Mouse (Mus musculus) E14TG2a.4 (cell line): ENCODE data around the gene Itpr2.

Experiments
- H3K27me3 ChIP-seq: 2 replicates; pipeline ENCODE4 v1.6.1; 2014; ENCODE audit warnings: low read length, control low read depth; ENCODE audit not compliant: insufficient read depth
- H3K36me3 ChIP-seq: 2 replicates; pipeline ENCODE4 v1.6.1; 2014; ENCODE audit warnings: low read length, control low read depth; ENCODE audit not compliant: insufficient read depth
- H3K4me1 ChIP-seq: replicated peaks from 2 replicates; pipeline ENCODE4 v1.6.1; 2014; ENCODE audit warnings: low read depth, low read length, control low read depth
- H3K4me3 ChIP-seq: replicated peaks from 2 replicates; pipeline ENCODE4 v1.5.1; 2014; ENCODE audit warnings: mild to moderate bottlenecking, low read length
- H3K9me3 ChIP-seq: 2 replicates; pipeline ENCODE4 v1.6.1; 2014; ENCODE audit warnings: low read length, control low read depth
- CTCF ChIP-seq: conservative IDR thresholded peaks from 2 replicates; pipeline ENCODE4 v1.5.1; 2014; ENCODE audit warnings: low read length
- NANOG ChIP-seq: IDR thresholded peaks from 2 replicates; pipeline ENCODE4 v1.6.1; 2014; ENCODE audit warnings: borderline replicate concordance, low read length, mixed read lengths
- POU5F1 ChIP-seq: IDR thresholded peaks from 2 replicates; pipeline ENCODE4 v1.6.1; 2014; ENCODE audit warnings: low read length, borderline replicate concordance

Gene Itpr2

DNA sequence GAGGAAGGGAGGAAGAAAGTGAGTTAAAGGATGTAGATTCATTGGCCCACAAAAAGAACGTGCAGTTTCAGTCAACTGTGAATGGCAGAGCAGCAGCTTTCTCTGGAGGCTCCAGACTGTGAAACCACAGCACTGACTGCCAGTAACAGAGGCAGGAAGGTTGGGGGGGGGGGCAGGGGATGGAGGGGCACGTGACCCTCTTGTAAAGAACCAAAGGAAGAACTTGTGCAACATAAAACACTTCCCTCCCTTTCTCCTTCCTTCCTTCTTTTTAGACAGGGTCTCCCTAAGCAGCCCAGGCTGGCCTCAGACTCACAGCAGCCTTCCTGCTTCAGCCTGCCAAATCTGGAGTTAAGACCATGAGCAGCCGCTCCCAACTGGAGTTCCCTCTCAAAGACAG is 104.2 kb downstream of the Itpr2 start:
- TF ChIP-seq NANOG: no peak
- TF ChIP-seq POU5F1: no peak
- no peak for TF ChIP-seq CTCF
- H3K36me3 ChIP-seq: no peaks in the 10 kb centered on the region
- H3K9me3 ChIP-seq: peaks cover 27% of the 10 kb centered on the region
- H3K27me3 ChIP-seq: 0 out of 2 replicates have a peak, but pooled peaks cover 2% of the 10 kb centered on the region
- H3K4me3 ChIP-seq: no peak overlapping the region
- H3K4me1 ChIP-seq: no peaks in the 10 kb centered on the region

GRCm38 (mm10) chr6:146396253-146396652 is 105.8 kb downstream of the Itpr2 start:
- Histone ChIP-seq H3K36me3 (no peaks in the 10 kb centered on the region), H3K9me3 (peaks cover 17% of the 10 kb centered on the region)
- TF ChIP-seq NANOG (no peak), CTCF (no peak), POU5F1 (no peak)

GRCm38 (mm10) chr6:146395616-146396015 is 106.4 kb downstream of the Itpr2 start:
- H3K27me3 ChIP-seq: 0 out of 2 replicates have a peak, but pooled peaks cover 2% of the 10 kb centered on the region
- H3K4me3 ChIP-seq: no peak overlapping the region
- no peaks in the 10 kb centered on the region for H3K36me3 ChIP-seq
- peaks cover 11% of the 10 kb centered on the region for H3K9me3 ChIP-seq
- TF ChIP-seq CTCF: no peak
- H3K4me1 ChIP-seq: peaks cover 5% of the 10 kb centered on the region

More at GRCm38 (mm10) chr6:146396253-146396652, 105.8 kb downstream of the Itpr2 start:
- H3K27me3 ChIP-seq: 0 out of 2 replicates have a peak, but pooled peaks cover 2% of the 10 kb centered on the region
- no peak overlapping the region for H3K4me3 ChIP-seq
- no peaks in the 10 kb centered on the region for H3K4me1 ChIP-seq

DNA sequence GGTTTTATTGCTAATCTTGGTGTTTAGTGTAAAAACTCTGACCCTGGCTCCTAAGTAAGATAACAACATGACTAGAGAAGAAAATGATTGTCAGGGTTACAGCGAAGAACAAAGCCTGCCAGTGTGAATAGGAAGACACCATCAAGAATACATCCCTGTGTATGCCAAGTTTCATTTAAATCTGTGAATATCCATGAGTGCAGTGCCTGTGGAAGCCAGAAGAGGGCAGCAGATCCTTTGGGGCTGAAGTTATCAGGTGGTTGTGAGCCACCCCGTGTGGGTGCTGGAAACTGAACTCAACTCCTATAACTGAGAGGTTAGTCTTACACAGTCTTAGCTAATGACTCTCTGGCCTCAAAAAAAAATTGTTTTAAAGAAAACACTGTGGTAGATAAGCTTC is 109.8 kb downstream of the Itpr2 start:
- Histone ChIP-seq H3K27me3 (0 out of 2 replicates have a peak, but pooled peaks cover 4% of the 10 kb centered on the region), H3K36me3 (no peaks in the 10 kb centered on the region), H3K4me3 (no peak overlapping the region), H3K9me3 (peaks cover 10% of the 10 kb centered on the region), H3K4me1 (peaks cover 5% of the 10 kb centered on the region)
- TF ChIP-seq NANOG: no peak
- peak; percentile 60 for TF ChIP-seq CTCF

DNA sequence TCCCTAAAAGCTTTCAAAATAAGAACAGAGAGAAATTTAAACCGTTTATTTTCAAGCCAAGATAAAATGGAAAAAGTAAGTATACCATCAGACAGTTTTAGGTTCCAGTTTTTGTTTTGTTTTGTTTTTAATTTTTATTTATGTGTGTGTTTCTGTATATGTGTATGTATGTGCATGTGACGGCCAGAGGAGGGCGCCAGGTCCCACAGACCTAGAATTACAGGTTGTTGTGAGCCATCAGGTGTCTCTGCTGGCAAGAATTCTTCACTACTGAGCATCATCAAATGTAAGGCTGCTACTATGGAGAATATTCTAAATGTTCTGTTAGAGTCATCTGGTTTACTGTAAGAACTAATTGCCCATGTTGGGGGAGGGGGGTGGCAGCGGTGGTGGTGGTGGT is 111.9 kb downstream of the Itpr2 start:
- H3K4me3 ChIP-seq: no peak overlapping the region
- peaks cover 9% of the 10 kb centered on the region for H3K4me1 ChIP-seq
- H3K27me3 ChIP-seq: 0 out of 2 replicates have a peak, but pooled peaks cover 4% of the 10 kb centered on the region
- TF ChIP-seq POU5F1: no peak
- TF ChIP-seq CTCF: peak; percentile 35
- no peak for TF ChIP-seq NANOG
- H3K36me3 ChIP-seq: no peaks in the 10 kb centered on the region
- no peaks in the 10 kb centered on the region for H3K9me3 ChIP-seq

GRCm38 (mm10) chr6:146388010-146388409 is 114.0 kb downstream of the Itpr2 start:
- peaks cover 9% of the 10 kb centered on the region for H3K4me1 ChIP-seq
- 0 out of 2 replicates have a peak, but pooled peaks cover 4% of the 10 kb centered on the region for H3K27me3 ChIP-seq
- no peak for TF ChIP-seq POU5F1
- TF ChIP-seq CTCF: no peak
- TF ChIP-seq NANOG: no peak
- no peak overlapping the region for H3K4me3 ChIP-seq
- H3K9me3 ChIP-seq: no peaks in the 10 kb centered on the region
- H3K36me3 ChIP-seq: no peaks in the 10 kb centered on the region

- H3K27me3 ChIP-seq: 0 out of 2 replicates have a peak, but pooled peaks cover 4% of the 10 kb centered on the region
- H3K36me3 ChIP-seq: no peaks in the 10 kb centered on the region
- H3K9me3 ChIP-seq: no peaks in the 10 kb centered on the region
- H3K4me3 ChIP-seq: no peak overlapping the region
- peaks cover 9% of the 10 kb centered on the region for H3K4me1 ChIP-seq
- TF ChIP-seq NANOG: no peak
Observed at GRCm38 (mm10) chr6:146387039-146387713, 114.8 kb downstream of the Itpr2 start.

DNA sequence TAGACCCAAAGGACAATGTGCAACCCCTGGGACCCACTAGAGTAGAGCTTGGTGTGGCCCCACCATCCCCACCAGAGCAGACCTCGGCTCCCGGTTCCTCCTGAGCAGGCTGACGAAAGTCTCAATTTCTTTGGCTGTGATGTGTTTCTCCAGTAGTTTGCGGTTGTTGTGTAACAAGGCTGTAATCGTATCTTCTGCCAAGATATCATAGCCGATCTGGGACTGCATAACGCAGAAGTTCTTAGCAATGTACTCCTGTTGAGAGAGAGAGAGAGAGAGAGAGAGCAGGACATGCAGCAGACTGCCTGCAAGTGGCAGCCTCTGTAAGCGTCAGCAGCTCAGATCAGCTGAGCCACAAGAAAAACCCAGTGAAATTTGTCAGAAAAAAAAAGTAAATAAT is 122.8 kb downstream of the Itpr2 start:
- Histone ChIP-seq H3K4me3 (no peak overlapping the region), H3K4me1 (no peaks in the 10 kb centered on the region), H3K27me3 (no peaks in the 10 kb centered on the region), H3K9me3 (no peaks in the 10 kb centered on the region), H3K36me3 (no peaks in the 10 kb centered on the region)
- TF ChIP-seq CTCF (no peak), NANOG (no peak), POU5F1 (no peak)

DNA sequence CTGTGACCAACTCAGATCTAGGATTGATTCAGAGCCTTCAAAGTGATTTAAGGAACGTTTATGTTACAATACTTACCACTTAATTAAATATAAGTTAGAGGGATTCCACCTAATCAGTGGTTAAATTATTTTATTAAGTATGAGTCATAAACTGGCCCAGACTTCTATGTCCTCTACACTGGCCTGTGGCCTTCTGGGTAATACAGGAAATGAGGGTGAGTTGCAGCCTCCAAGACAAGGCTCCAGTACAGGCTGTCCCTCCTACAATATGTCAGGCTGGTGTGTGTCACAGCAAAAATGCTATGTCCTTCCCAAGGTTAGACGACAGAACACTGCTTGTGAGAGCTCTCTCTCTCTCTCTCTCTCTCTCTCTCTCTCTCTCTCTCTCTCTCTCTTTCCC is 130.5 kb downstream of the Itpr2 start:
- no peaks in the 10 kb centered on the region for H3K27me3 ChIP-seq
- H3K4me1 ChIP-seq: no peaks in the 10 kb centered on the region

More for the DNA sequence above, 130.5 kb downstream of the Itpr2 start:
- H3K4me3 ChIP-seq: no peak overlapping the region
- H3K36me3 ChIP-seq: no peaks in the 10 kb centered on the region
- TF ChIP-seq POU5F1: no peak
- TF ChIP-seq CTCF: no peak
- TF ChIP-seq NANOG: no peak
- 0 out of 2 replicates have a peak, but pooled peaks cover 3% of the 10 kb centered on the region for H3K9me3 ChIP-seq
